Mouse (Mus musculus) hindbrain, embryonic 10.5 days (tissue): Measurements from ENCODE around the gene Gstp2. TPM values are rescaled to one million over a fixed set of nuclear protein-coding genes. Genes with fewer than 3 reads are reported as not detected.
"Not testable (repeated sequence)": the region's sequence is repeated elsewhere in the genome, so short reads cannot be mapped to it uniquely, and the experiment has no call there.

Source experiments
- DNase-seq: peaks from one replicate; pipeline ENCODE4 v3.0.0-alpha.2; 2017; ENCODE audit warnings: low spot score
- H3K27ac ChIP-seq: fragments of 300-500 bp; sonication (generic); 2 replicates; pipeline ENCODE4 v1.5.1; 2016; ENCODE audit warnings: mild to moderate bottlenecking, moderate library complexity
- H3K27me3 ChIP-seq: fragments of 300-500 bp; sonication (generic); 2 replicates; pipeline ENCODE4 v1.6.1; 2016; ENCODE audit warnings: mild to moderate bottlenecking; ENCODE audit not compliant: poor library complexity, insufficient read depth, severe bottlenecking
- H3K36me3 ChIP-seq: fragments of 300-500 bp; sonication (generic); 2 replicates; pipeline ENCODE4 v1.6.1; 2016; ENCODE audit warnings: mild to moderate bottlenecking, moderate library complexity
- H3K4me1 ChIP-seq: fragments of 300-500 bp; sonication (generic); replicated peaks from 2 replicates; pipeline ENCODE4 v1.6.1; 2016; ENCODE audit warnings: mild to moderate bottlenecking
- H3K4me3 ChIP-seq: fragments of 300-500 bp; sonication (generic); 2 replicates; pipeline ENCODE4 v1.5.1; 2016; ENCODE audit warnings: mild to moderate bottlenecking, moderate library complexity
- H3K9me3 ChIP-seq: fragments of 300-500 bp; sonication (generic); 2 replicates; pipeline ENCODE4 v1.6.1; 2016; ENCODE audit warnings: mild to moderate bottlenecking, moderate library complexity
- WGBS: fragments of 180-500 bp; shearing (Covaris S2); methylation state at CpG from one replicate; pipeline ENCODE4 v1.1.7; 2016; 5-methylcytosine and 5-hydroxymethylcytosine counted together
- polyA plus RNA-seq: library from polyadenylated mRNA; unstranded; fragments of >200 nt; fragmentation: Nextera tagmentation; extraction: Ambion mirVana; gene quantifications from 2 replicates; pipeline ENCODE4 v1.2.1, GENCODE M21; 2016

Gstp2 gene
- polyA plus RNA-seq, 1 experiment from 2014 or later, result 2.1 TPM

- Histone ChIP-seq H3K9me3 (no peaks in the 10 kb centered on the region), H3K4me1 (peaks cover 11% of the 10 kb centered on the region), H3K4me3 (no peak overlapping the region), H3K36me3 (no peaks in the 10 kb centered on the region), H3K27me3 (0 out of 2 replicates have a peak, but pooled peaks cover 5% of the 10 kb centered on the region), H3K27ac (no peak overlapping the region)
- WGBS, result 80% methylated on average over 7 of the region's 7 CpGs
- DNase-seq, result no peak
Measured at GRCm38 (mm10) chr19:4083316-4083715, 37.5 kb upstream of the Gstp2 start.

GRCm38 (mm10) chr19:4082219-4082965, 36.6 kb upstream of the Gstp2 start:
- Histone ChIP-seq H3K27ac (no peak overlapping the region), H3K36me3 (no peaks in the 10 kb centered on the region), H3K4me1 (peaks cover 11% of the 10 kb centered on the region), H3K27me3 (0 out of 2 replicates have a peak, but pooled peaks cover 5% of the 10 kb centered on the region), H3K4me3 (no peak overlapping the region), H3K9me3 (no peaks in the 10 kb centered on the region)
- 84% methylated on average over 11 of the region's 11 CpGs for whole genome bisulfite sequencing
- DNase-seq, result no peak

GRCm38 (mm10) chr19:4081394-4081793, 35.6 kb upstream of the Gstp2 start, which contains the start of gene Cabp2:
TSS of gene Cabp2 (plus strand) at chr19:4081578.
- Histone ChIP-seq H3K9me3 (no peaks in the 10 kb centered on the region), H3K4me3 (no peak within 1 kb of the TSS), H3K36me3 (no peaks in the 10 kb centered on the region), H3K27ac (no peak within 1 kb of the TSS), H3K27me3 (0 out of 2 replicates have a peak, but pooled peaks cover 5% of the 10 kb centered on the region), H3K4me1 (peaks cover 11% of the 10 kb centered on the region)
- no peak for DNase-seq
- 64% methylated on average over 3 of the region's 3 CpGs for WGBS

- Histone ChIP-seq H3K36me3 (no peaks in the 10 kb centered on the region), H3K4me3 (no peak overlapping the region), H3K27me3 (0 out of 2 replicates have a peak, but pooled peaks cover 5% of the 10 kb centered on the region), H3K27ac (no peak overlapping the region), H3K9me3 (no peaks in the 10 kb centered on the region), H3K4me1 (peaks cover 11% of the 10 kb centered on the region)
- 63% methylated on average over 8 of the region's 8 CpGs for WGBS
- DNase-seq, result no peak
Measured at GRCm38 (mm10) chr19:4080511-4081009, 34.7 kb upstream of the Gstp2 start.

- Histone ChIP-seq H3K27ac (no peak overlapping the region), H3K9me3 (no peaks in the 10 kb centered on the region), H3K4me3 (no peak overlapping the region), H3K4me1 (peaks cover 11% of the 10 kb centered on the region), H3K36me3 (no peaks in the 10 kb centered on the region), H3K27me3 (0 out of 2 replicates have a peak, but pooled peaks cover 5% of the 10 kb centered on the region)
- no peak for DNase-seq
- 75% methylated on average over 1 of the region's 1 CpGs for WGBS
Measured at GRCm38 (mm10) chr19:4079594-4079993, 33.8 kb upstream of the Gstp2 start.

GRCm38 (mm10) chr19:4075531-4075930, 29.7 kb upstream of the Gstp2 start:
- Histone ChIP-seq H3K4me3 (no peak overlapping the region), H3K4me1 (peaks cover 4% of the 10 kb centered on the region; the same call in 1 of the 2 replicates), H3K27me3 (no peaks in the 10 kb centered on the region), H3K27ac (no peak overlapping the region), H3K36me3 (no peaks in the 10 kb centered on the region), H3K9me3 (no peaks in the 10 kb centered on the region)
- DNase-seq, result no peak
- WGBS, result 82% methylated on average over 1 of the region's 1 CpGs

- Histone ChIP-seq H3K4me1 (peaks cover 5% of the 10 kb centered on the region; the same call in 1 of the 2 replicates), H3K9me3 (no peaks in the 10 kb centered on the region), H3K27ac (no peak overlapping the region), H3K27me3 (no peaks in the 10 kb centered on the region), H3K4me3 (no peak overlapping the region), H3K36me3 (no peaks in the 10 kb centered on the region)
- 83% methylated on average over 6 of the region's 6 CpGs for WGBS
- DNase-seq, result no peak
Measured at GRCm38 (mm10) chr19:4072706-4073424, 27.0 kb upstream of the Gstp2 start.

- Histone ChIP-seq H3K27ac (no peak overlapping the region), H3K4me1 (peaks cover 5% of the 10 kb centered on the region; the same call in 1 of the 2 replicates), H3K4me3 (no peak overlapping the region), H3K27me3 (no peaks in the 10 kb centered on the region), H3K9me3 (no peaks in the 10 kb centered on the region), H3K36me3 (no peaks in the 10 kb centered on the region)
- no peak for DNase-seq
- 91% methylated on average over 6 of the region's 6 CpGs for WGBS
Measured at GRCm38 (mm10) chr19:4071406-4071805, 25.6 kb upstream of the Gstp2 start.

GRCm38 (mm10) chr19:4070756-4071155, 24.9 kb upstream of the Gstp2 start:
- WGBS, result 82% methylated on average over 8 of the region's 8 CpGs
- no peaks in the 10 kb centered on the region for H3K27me3 ChIP-seq
- H3K27ac ChIP-seq, result no peak overlapping the region
- H3K9me3 ChIP-seq, result no peaks in the 10 kb centered on the region
- H3K36me3 ChIP-seq, result no peaks in the 10 kb centered on the region
- peaks cover 5% of the 10 kb centered on the region; the same call in 1 of the 2 replicates for H3K4me1 ChIP-seq
- H3K4me3 ChIP-seq, result no peak overlapping the region
- no peak for DNase-seq

- no peak overlapping the region for H3K27ac ChIP-seq
- no peak overlapping the region for H3K4me3 ChIP-seq
- H3K36me3 ChIP-seq, result no peaks in the 10 kb centered on the region
- DNase-seq, result no peak
- 73% methylated on average over 15 of the region's 15 CpGs for WGBS
- H3K4me1 ChIP-seq, result peaks cover 5% of the 10 kb centered on the region; the same call in 1 of the 2 replicates
- H3K27me3 ChIP-seq, result no peaks in the 10 kb centered on the region
- no peaks in the 10 kb centered on the region for H3K9me3 ChIP-seq
Measured at GRCm38 (mm10) chr19:4070311-4070710, 24.5 kb upstream of the Gstp2 start.

GRCm38 (mm10) chr19:4068717-4069410, 23.0 kb upstream of the Gstp2 start:
- Histone ChIP-seq H3K9me3 (no peaks in the 10 kb centered on the region), H3K27me3 (no peaks in the 10 kb centered on the region), H3K4me3 (no peak overlapping the region), H3K4me1 (peaks cover 5% of the 10 kb centered on the region; the same call in 1 of the 2 replicates), H3K27ac (no peak overlapping the region), H3K36me3 (no peaks in the 10 kb centered on the region)
- no peak for DNase-seq
- 68% methylated on average over 15 of the region's 15 CpGs for WGBS

- not testable (repeated sequence) for DNase-seq, H3K27ac ChIP-seq, H3K9me3 ChIP-seq, H3K36me3 ChIP-seq, H3K4me1 ChIP-seq, H3K27me3 ChIP-seq, H3K4me3 ChIP-seq
- WGBS, result 92% methylated on average over 2 of the region's 2 CpGs
Measured at GRCm38 (mm10) chr19:4068242-4068641, 22.4 kb upstream of the Gstp2 start.
